Mouse (Mus musculus) naive thymus-derived CD4-positive, alpha-beta T cell, adult 5 months (primary cell): ENCODE results near the gene Pglyrp3. TPM values are rescaled to one million over a fixed set of nuclear protein-coding genes. Genes with fewer than 3 reads are reported as not detected.

Source experiments
- polyA plus RNA-seq: library from polyadenylated mRNA; unstranded; fragments of 100-300 nt; shearing (Covaris generic); gene quantifications from one replicate; pipeline ENCODE4 v1.2.1, GENCODE M21; 2017

Gene Pglyrp3
- polyA plus RNA-seq: not detected

DNA sequence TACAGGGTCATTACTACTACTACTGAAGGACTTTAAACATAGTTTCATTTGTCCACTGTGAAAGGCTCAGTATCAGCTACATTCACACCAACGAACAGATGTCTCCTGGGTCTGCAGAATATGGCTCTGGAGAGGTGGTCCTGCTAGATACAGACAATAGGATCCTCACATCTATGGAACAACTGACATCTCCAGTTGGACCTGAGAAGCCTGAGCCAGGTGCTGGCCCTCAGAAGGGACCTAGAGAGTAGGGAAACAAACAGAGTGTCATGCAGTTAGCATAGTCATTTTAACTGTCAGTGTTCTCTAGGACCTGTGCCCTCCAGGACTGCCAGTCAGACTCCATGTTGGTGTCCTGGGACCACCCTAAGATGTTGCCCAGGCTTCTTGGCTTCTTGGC lies at the start of gene Pglyrp3:
Gene Pglyrp3 (plus strand): TSS at position 301 of the 400 bp plus-strand sequence.

Other genes starting within 250 kb of the Pglyrp3 start
- not detected for gene Lor, start 68.6 kb downstream of the Pglyrp3 start, polyA plus RNA-seq
- not detected for gene Prr9, start 109.4 kb downstream of the Pglyrp3 start, polyA plus RNA-seq
- not detected for gene Lelp1, start 128.2 kb downstream of the Pglyrp3 start, polyA plus RNA-seq
- gene Sprr2a1, start 201.2 kb downstream of the Pglyrp3 start, polyA plus RNA-seq: not detected
- gene Sprr2a2, start 201.3 kb downstream of the Pglyrp3 start, polyA plus RNA-seq: not detected